Mouse (Mus musculus) heart, postnatal 0 days (tissue): ENCODE results near the gene Psmd9.

Experiments
- CTCF ChIP-seq: IDR thresholded peaks from 2 replicates; pipeline ENCODE4 v1.5.1; 2016; ENCODE audit warnings: antibody characterized with exemption, control low read depth, low read depth
- EP300 ChIP-seq: IDR thresholded peaks from 2 replicates; pipeline ENCODE4 v1.6.1; 2016; ENCODE audit warnings: antibody characterized with exemption, low read depth

DNA sequence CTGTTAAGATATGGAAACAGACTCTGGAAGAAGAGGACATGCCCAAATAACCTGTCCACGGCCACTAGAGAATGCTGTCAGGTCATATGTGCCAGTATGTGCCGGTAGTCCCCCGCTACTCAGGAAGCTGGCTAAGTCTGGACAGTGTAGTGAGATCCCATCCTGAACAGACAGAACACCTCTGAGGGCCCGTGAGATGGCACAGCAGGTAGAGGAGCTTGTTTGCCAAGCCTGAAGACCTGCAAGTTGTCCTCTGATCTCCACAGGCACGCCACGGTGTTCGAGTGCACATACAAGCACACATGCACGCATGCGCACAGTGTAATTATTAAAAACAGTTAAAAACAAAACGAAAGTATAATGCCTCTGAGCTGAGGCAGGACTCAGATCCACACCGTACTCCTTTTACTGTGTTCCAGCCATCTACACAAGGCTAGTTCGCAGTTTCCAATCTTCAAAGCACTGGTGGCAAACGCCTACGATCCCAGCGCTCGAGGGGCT, 26.3 kb downstream of the Psmd9 start:
- TF ChIP-seq CTCF (no peak), EP300 (no peak)
